Mouse (Mus musculus) right cerebral cortex, adult 18-20 months (tissue): ENCODE data around the gene Rasip1.
"Not testable (repeated sequence)": the region's sequence is repeated elsewhere in the genome, so short reads cannot be mapped to it uniquely, and the experiment has no call there.

Source experiments
- DNase-seq: peaks from one replicate; pipeline ENCODE4 v3.0.0; 2022; ENCODE audit warnings: mixed read lengths

Rasip1 gene

DNA sequence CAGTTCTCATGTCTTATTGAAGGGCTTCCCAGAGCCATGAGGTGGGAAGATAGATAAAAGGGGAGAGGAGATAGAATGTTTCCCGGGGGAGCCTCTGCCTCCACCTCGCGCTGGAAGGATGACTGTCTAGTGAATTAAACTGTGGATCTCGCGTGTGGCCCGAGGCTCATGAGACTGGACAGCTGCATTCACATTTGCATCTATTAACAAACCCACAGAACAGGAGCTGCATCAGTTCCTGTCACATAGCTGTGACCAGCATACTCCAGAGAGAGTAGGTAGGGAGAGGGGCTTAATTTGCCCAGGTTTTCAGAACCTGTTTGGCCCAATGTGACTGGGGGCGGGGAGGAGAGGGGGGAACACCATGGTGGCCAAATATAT, 18.3 kb downstream of the Rasip1 start:
- no peak for DNase-seq

DNA sequence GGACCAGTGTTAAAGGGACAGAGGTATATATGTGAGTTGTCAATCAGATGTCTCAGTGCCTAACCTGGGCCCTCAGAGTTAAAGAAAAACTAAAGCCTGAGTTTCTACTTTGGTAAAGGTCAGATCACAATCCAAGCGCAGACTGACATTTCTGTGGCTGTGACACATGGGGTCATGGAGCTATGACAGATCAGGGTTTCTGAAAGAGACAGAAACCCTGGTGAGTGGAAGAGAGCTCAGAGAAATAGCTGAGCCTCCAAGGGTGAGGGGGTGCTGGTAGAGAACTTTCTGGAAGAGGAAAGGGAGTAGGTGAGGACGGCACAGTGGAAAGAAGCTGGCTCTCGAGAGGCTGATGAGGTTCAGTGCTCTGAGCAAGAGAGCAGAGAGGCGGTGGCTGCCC, 19.4 kb downstream of the Rasip1 start:
- DNase-seq = no peak

DNA sequence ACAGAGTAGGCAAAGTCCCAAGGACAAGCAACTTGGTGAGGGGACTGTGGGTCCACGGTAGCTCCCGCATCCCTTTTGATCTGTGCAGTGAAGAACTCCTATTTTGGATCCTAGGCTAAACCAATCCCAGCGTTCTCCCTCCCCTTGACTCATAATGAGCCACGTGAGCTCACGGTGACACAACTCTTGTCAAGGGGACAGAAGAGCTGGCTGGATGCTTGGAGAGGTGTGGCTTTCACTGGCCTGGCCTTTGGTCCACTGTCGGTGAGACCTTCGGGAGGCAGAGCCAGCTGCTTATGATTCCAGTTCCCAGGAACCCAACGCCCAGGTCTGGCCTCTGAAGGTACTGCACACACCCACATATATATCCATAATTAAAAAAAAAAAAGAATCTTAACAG, 22.1 kb downstream of the Rasip1 start:
- no peak for DNase-seq

DNA sequence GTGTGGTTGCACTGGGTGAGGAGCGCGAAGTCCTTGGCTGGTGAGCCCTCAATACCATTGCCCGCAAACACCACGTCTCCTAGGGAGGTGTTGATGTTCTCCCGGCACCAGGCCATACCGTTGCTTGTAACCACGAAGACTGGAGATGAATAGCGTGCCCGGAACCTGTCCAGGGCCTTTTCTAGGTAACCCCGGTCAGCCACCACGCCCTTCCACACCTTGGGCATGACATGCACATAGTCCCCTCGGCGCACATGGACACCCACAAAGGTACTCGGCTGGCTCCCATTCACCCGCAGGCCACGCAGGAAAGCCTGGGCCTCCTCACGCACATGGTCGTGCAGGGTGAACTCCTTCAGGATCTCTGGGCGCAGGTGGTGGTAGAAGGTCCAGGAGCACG, 23.2 kb downstream of the Rasip1 start:
- not testable (repeated sequence) for DNase-seq

DNA sequence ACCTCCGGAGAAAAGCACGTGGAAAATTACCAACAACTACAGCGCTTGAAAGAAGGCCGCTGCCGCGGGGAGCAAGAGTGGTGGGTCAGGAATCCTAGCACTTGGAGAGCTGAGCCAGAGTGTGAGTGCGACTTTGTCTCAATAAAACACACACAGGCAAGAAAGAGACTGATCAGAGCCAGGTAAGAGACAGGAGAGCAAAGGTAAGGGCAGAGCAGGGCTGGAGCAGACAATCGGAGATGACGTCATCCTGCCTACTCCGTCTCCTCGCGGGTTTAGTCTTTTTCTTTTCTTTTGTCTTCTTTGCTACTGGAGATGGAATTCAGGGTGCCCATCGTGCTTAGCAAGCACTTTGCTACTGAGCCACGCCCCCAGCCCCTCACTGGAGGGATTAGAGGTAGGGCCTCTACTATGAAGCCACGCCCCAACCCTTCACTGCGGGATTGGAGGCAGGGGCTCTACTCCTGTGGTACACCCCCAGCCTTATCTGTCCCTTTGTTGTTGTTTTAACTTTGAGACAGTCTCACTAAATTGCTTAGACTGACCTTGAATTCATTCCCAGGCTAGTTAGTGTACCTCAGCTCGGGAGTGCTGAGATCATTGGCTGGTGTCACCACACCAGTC, 27.2 kb downstream of the Rasip1 start:
- no peak for DNase-seq

DNA sequence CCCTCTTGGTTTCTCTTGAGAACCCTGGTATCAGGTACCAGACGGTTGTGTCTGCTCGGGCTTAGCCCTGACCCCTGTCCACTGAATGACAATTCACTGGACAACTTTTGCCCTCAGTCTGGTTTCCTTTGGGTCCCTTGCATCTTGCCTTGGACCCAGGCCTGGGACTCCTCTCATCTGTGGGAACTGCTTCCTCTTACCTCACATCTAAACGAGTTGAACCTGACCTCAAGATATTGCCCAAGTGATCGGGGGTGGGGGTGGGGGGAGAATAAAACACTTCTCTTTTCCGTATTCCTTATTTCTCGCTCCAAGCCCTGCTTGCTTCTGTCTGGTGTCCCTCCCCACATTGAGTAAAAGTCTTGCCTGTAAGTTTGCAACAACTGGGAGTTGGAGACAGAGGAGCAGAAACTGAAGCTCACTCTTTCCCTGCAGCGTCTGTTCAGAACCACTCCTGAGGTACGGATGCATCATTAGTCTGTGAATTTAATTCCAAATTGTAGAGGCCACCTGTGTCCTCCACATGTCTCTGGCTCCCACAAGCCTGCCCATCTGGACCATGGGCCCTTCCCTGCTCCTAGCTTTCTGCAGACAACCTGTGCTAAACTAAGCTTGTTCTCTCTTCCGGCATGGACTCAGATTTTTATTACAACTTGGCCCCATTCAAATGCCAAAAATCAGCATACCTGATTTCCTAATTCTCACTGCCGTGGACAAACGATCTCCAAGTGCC, 33.6 kb downstream of the Rasip1 start:
- DNase-seq = no peak

DNA sequence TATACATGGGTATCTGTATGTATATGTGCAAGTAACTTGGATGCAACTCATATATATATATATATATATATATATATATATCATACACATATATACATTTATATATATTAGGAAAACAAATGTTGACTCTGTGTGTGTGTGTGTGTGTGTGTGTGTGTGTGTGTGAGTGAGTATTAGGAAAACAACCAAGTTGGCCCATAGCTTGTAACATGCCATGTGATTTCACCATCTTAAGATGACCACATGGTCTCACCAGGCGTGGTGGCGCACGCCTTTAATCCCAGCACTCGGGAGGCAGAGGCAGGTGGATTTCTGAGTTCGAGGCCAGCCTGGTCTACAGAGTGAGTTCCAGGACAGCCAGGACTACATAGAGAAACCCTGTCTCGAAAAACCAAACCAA, 34.4 kb downstream of the Rasip1 start:
- not testable (repeated sequence) for DNase-seq

DNA sequence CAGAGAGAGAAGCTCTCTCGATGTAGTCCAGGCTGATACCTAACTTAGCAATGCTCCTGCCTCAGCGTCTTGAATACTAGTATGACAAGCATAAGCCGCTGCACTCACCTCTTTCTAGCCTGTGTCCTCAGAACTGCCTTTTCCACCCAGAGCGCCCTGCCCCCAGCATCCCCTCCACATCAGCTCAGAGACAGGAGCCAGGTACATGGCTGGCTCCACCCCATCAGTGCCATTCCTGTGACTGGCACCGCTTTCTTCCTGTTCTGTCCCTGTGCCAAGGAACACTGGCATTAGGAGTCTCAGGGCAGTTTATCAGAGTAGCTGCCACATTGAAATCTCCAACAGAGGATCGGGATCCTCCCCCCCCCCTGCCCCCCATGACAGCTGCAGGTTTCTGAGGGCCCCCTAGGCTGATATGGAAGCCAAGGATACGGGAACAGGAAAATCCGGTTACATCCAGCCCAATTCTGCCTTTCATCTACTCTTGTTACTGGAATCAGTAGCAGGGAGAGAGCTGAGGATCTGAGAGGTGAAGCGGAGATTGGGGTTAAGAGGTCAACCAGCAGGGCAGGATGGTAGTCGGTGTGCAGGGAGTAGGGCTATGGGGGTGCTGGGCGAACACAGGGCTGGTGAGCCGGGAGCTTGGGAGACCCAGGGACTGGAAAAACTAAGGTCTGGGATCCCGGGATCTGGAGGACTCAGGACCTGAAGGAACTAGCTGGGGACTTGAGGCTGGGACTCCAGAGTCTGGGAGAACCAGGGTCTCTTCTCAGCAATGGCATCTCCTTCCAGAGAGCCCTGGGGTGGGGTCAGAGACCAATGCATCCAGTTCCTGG, 38.2 kb downstream of the Rasip1 start:
- DNase-seq = no peak

DNA sequence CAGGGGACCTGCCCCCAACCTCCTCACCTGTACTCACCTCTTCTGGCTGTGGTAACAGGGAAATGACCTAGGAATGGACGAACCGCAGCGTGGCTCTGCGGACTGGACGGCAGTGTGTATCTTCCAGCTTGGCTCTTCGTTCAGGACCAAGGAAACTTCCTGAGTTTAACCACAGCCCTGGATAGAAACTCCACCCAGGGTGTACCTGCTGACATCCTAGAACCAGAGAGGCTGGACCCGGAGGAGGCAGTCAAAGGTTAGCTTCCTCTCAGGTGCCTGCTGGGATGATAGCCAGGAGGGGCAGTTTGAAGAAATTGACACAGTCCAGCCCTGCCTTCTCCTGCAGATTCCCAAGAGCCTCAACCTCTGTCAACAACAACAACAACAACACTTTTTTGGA, 38.9 kb downstream of the Rasip1 start, which contains the start of gene Fut2:
Fut2 (minus strand) TSS at position 234 of the 400 bp plus-strand sequence.
- DNase-seq = no peak

DNA sequence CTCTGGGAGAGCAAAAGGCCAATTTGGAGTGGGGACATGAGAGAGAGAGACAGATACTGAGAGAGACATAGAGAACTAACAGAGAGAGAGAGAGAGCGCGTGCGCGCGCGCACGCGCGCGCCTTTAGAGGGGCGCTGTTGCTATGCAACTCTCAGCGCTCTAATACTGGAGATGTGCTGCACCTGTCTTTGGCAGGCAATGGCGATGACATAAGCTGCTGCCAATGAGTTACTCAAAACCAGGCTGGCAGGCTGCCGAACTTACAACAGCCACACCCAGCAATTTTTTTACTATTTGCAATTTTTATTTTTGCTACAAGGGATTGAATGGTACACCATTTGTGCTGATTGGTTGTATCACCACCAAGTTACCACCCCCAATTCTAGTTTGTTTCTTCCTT, 40.5 kb downstream of the Rasip1 start:
- no peak for DNase-seq

DNA sequence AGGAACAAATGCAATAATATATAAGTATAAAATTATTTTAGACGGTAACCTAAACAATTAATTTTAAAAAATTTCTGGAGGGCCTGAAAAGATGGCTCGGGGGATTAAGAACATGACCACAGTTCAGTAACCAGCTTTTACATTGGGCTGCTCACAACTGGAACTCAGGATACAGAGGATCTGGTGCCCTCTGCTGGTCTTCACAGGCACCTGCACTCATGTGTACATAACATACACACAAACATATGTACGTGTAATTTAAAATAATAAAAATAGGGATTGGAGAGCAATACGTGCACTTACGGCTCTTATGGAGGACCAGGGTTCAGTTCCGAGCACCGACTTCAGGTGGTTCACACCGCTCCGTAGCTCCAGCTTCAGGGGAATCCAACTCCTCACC, 41.6 kb downstream of the Rasip1 start:
- no peak for DNase-seq

DNA sequence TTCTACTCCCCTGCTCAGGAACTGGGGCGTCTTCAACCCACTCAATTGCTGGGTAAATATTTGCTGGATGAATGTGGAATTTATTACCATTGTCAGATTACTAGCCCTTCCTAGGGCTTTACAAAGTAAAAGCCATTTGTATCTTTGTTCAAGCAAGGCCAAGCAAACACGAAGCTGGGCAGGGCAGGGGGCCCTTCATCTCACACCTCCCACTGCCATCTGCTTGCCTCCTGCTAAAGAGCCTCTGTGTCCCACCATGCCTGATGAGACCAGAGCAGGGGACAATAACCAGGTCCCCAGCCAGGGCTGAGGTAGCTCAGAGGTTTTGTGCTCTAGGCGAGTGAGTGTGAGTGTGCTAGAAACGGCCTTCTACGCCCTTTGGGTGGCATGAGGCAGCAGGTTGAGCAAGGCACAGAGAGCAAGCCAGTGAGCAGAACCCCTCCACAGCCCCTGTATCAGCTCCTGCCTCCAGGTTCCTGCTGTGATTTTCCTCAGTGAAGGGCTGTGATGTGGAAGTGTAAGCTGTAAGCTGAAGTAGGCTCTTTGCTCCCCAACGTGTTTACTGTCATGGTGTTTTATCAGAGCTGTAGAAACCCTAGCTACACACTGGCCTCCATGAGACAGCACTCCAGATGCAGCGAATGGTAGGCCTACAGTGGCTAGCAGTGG, 50.5 kb downstream of the Rasip1 start:
- no peak for DNase-seq

DNA sequence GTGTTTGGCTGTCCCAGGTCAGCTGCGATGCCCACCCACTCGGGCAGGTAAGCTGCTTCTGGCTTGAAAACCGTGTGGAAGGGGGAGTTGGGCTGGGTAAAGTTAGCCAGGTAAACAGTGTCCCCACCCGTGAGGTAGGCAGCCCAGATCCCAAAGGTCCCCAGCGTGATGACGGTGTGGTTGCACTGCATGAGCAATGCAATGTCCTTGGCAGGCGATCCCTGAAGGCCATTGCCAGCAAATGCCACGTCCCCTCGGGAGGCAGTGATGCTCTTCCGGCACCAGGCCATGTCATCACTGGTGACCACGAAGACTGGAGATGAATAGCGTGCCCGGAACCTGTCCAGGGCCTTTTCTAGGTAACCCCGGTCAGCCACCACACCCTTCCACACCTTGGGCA, 51.2 kb downstream of the Rasip1 start:
- no peak for DNase-seq

DNA sequence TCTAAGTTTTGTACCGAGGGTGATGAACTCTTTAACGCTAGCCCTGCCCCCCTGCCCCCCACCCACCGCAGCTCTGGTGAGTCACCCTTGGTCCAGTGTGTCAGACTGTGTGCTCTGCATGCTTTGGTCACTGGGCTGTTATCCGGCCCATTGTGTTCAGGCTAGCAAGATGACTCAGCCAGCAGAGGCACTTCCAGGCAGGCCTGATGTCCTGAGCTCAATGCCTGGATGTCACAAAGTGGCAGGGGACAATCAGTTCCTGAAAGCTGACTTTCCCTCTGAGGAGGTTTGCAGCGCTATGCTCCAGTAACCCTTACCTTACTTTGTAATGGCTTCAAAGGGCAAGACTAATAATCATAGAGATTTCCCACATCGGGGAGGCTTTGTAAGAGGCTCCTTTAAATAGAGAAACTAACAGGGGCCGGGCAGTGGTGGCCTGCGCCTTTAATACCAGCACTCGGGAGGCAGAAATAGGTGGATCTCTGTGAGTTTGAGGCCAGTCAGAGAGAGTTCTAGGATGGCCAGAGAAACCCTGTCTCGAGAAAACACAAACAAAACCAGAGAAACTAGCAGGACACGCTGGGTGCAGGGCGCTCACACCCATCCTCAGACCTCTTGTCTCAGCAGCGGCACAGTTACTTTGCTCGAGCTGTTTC, 52.8 kb downstream of the Rasip1 start:
- DNase-seq = no peak

DNA sequence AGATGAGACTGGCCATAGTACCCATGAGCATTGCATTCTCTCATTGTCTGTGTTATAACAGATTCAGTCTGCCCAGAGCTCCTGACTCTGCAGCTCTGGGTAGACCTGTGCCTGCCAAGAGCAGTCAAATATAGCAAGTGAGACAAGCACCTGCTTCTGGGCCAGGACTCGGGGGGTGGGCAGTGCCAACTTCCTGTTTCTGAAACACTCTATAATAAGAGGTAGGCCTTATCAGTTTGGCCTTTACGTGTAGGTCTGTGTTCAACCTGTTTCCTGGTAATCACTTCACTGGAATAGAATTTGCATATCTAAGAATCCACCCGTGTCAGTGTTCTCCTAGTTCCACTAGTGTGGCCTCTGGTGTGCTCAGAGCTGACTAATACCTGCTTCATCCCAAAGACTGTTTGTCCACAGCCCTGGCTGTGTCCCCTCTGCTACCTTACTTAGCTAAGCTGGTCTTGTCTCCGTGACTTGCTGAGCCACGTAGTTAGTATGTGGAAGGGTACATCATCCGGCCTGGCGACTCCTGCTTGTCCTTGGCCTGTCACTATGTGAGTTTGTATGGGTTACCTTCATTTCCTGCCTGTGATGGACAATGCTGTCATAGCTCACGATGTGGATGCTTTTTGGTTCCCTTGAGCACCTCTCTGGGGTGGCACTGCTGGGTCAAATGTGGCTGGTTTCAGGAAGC, 53.9 kb downstream of the Rasip1 start:
- DNase-seq = no peak

DNA sequence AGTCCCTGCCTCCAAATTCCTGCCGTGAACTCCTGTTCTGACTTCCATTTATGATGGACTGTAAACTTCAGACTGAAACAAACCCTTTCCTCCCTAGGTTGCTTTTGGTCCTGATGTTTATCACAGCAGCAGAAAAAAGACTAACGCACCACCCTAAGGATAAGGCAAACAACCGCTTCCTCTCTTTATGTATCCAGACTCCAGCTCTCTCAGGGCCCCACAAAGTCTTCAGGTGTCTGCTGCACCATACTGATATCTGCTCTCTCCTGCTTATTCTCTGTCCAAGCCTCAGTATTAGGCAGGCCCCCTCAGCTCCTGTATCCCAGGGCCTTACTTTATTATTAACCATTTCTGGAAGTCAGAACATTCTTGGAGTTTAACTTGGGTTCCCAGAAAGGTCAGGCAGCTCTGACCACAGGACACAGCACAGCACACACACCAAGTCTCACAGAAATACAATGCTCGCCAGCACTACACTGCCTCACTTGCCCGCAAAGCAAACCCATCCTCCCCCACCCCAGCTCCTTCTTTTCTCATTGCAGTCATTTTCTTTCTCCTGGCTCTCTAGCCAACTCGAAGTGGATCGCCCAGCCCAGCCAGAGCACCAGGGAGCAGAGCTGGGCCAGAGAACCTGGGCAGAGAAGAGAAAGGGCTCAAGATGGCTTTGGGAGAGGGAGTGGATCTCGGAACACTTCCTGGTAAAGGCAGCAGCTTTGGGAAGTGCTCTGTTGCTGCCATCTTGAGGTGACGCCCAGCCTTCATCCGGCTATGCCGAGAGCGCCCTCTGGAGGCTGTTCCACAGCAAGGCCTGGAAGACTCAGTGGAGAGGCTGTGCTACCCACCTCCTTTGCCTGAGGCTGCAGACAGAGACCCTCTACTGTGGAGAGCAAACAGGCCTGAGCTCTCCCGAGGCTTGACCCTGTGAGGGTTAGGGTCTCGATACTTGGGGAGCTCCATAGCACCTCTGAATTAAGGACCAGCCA, 55.1 kb downstream of the Rasip1 start:
- peak; percentile 86 for DNase-seq

DNA sequence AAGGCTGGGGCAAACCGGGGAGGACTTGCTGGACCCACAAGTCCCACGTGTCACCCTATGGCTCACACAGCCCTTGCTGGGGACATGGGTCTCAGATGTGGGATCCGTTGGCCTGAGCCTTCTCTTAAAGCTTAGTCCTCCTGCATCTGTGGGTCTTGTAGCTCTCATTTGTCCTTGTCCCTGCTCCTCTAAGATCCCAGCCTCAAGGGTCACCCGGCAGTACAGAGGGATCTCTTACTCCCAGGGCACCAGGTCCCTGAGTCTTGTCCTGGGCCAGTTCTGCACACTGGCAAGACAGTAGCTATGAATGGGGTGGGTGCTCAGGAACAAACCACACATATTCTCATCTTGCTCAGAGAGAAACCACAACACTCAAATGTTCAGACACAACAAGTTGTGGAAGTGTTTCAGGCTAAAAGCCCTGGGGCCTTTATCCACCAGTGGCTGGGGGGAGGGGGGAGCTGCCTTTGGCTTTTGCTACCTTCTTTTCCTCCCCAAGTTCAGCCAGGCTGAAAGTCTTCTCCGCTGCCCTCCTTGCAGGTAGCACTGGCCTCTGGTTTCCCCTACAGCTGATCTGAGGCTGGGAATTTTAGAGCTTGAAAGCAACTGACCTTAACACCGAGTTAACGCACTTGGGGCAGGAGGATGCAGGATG, 56.2 kb downstream of the Rasip1 start, which contains the start of gene Ntn5:
Ntn5 (plus strand) TSS at position 627 of the 655 bp plus-strand sequence.
- DNase-seq = no peak

DNA sequence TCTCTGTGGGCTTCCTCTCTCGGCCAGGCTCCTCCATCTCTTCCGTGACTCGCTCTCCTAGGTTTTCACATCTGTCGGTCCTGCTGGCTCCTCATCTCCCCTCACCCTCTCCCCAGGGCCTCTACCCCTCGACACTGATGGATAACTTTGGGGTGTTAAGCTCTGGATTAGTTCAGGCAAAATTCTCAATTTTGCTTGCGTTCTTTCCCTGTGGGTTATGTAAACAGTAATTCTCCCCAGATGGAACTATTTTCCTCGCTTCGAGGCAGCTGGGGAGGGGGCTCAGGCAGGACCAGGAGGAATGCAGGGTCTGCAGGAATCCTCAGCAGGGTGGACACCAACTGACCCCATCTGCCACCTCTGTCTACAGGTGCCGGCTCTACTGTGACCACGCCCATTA, 58.5 kb downstream of the Rasip1 start:
- no peak for DNase-seq

DNA sequence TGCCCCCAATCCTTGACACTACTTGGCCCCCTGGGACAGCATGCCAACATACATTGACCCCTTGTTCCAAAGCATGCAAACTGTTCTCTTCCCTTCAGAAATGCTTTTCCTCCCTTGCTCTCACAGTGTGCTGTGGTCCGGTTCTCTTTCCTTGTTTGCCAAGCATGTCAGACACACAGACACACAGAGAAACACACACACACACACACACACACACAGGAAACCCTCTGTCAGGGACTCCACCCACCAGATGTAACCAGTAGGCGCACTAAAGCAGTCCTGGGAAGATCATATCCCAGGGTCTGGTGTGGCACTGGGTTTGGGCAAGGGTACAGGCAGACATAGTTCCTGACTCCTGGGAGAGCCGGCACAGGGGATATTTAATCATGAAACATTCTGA, 59.6 kb downstream of the Rasip1 start:
- DNase-seq = no peak
